Mouse (Mus musculus) right cerebral cortex, postnatal 4 days (tissue): ENCODE results near the gene Polr3h.

Source experiments
- DNase-seq: peaks from one replicate; pipeline ENCODE4 v3.0.0-alpha.2; 2022

The Polr3h gene

DNA sequence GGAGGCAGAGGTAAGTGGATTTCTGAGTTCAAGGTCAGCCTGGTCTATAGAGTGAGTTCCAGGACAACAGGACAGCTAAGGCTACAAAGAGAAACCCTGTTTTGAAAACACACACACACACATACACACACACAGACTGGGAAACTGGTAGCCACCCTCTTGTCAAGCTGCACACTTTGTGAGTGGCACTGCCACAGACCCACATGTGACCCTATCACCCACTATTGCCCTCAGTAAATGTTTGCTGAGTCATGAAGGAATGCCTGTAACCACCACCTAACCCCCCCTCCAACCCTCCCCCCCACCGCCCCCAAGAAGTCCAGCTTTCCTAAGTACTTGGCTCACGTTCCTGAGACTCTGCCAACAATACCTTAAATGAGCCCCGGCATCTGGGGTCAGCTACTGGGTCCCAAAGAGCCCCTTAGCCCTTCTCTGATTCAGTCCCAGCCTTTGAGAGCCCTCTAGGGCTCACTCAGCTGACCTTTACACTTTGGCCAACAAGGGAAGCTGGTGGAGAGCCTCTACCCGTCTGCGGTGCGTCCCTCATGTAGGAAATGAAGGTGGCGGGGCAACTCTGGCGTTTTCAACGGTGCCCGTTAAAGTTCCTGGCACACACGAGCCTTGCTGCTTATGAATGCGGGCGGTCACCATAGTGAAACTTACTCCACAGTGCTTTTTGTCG lies 87.3 kb downstream of the Polr3h start:
- no peak for DNase-seq
